Mouse (Mus musculus) testis, adult 10 weeks (tissue): ENCODE data around the gene Gm8257. TPM values are rescaled to one million over a fixed set of nuclear protein-coding genes. Genes with fewer than 3 reads are reported as not detected.

Source experiments
- polyA plus RNA-seq: library from polyadenylated mRNA; stranded (reverse); fragments of 350-450 nt; fragmentation: Illumina TruSeq; extraction: RNeasy Lipid Tissue Mini Kit (QIAGEN cat#74804); gene quantifications from one replicate; pipeline ENCODE4 v1.2.3, GENCODE M21; 2014; ENCODE audit warnings: low read depth, low replicate concordance

Gene Gm8257
- 9.5 TPM for polyA plus RNA-seq

GRCm38 (mm10) chr14:44706356-44706755 lies at the start of gene Gm8257:
Gene Gm8257, minus strand, starts transcription at chr14:44706456.

GRCm38 (mm10) chr14:44750240-44750639 lies 44.0 kb upstream of the Gm8257 start, which contains the start of gene Gm8267:
Gene Gm8267, minus strand, starts transcription at chr14:44750340.

GRCm38 (mm10) chr14:44627737-44628136 lies 78.5 kb downstream of the Gm8257 start, which contains the start of gene Gm5624:
Gene Gm5624, minus strand, starts transcription at chr14:44627938.

Other genes with a start within 250 kb of the Gm8257 start
- 287 TPM for gene BC061237, start 214.0 kb downstream of the Gm8257 start, polyA plus RNA-seq
- gene Gm17093, start 188.2 kb downstream of the Gm8257 start, polyA plus RNA-seq, result not detected
- 4.3 TPM for gene Gm8247, start 123.3 kb downstream of the Gm8257 start, polyA plus RNA-seq
- gene Gm5624, start 78.5 kb downstream of the Gm8257 start, polyA plus RNA-seq, result 31.5 TPM
- gene Gm8267, start 43.9 kb upstream of the Gm8257 start, polyA plus RNA-seq, result 8.8 TPM
- gene Ptgdr, start 152.9 kb upstream of the Gm8257 start, polyA plus RNA-seq, result 0.81 TPM